Mouse (Mus musculus) stomach, postnatal 0 days (tissue): Measurements from ENCODE around the gene Zfp451.

Experiments
- CTCF ChIP-seq: IDR thresholded peaks from 2 replicates; pipeline ENCODE4 v1.5.1; 2016; ENCODE audit warnings: antibody characterized with exemption, low read depth, mild to moderate bottlenecking, moderate library complexity
- EP300 ChIP-seq: optimal IDR thresholded peaks from 2 replicates; pipeline ENCODE3; 2016; ENCODE audit warnings: antibody characterized with exemption

DNA sequence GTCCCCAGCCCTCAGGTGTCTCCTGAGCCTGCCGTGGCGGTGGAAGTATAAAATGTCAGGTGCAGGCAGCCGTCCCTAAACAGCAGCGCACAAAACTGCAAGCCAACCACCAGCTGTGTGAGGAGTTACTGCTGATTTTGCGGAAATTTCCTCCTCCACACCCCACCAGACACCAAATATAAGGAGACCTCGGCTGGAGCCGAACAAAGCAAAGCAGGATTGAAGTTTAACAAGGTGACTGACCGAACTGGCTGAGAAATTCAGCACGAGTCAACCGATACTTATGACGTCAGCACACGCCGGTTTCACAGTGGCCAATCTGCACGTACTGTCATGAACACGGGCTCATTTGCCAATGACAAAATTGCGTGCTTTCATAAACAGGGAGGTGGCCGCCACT, 60.3 kb downstream of the Zfp451 start:
- TF ChIP-seq CTCF (no peak), EP300 (no peak)
